In the genomic region with DNA sequence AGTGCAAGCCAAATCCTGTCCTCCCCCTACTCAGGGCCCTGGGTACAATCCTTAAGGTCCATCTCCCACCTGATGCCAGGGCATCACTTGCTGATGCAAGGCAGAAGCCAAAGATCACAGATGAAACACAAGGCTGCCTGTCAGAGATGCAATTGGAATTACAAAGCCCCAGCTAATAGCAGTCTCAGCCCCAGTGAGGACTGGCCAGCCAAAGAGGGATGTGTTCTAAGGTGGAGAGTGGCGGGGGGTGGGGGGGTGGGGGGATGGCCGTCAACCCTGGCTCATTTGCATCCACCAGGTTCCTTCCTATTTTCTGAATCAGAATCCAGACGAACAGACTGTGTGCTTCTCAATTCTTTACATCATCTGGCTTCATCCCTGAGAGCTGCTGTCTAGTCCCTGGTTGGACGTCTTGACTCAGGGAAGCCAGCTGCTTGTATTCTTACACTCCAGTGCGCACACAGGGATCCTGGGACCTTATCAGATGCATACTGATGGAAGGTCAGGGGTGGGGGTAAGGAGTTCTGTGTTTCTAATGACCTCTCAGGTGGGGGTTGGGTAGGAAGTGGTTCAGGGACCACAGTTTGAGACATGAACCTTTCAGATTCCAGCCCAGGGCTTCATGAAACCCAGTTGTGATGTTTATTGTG, we compare ENCODE assay signal across 21 mouse cellular contexts. TPM values are rescaled to one million over a fixed set of nuclear protein-coding genes. Genes with fewer than 3 reads are reported as not detected.
"Had no signal": no experiment of that assay in that cellular context is flagged by ENCODE, and none has a peak within 500 bp of the region (broad histone marks: within the 10 kb centered on the region; RNA-seq: fewer than 3 reads in every experiment).

No protein-coding gene starts in this region.

- DNase-seq: liver, postnatal 0 days; lung, adult 2 months; lung, postnatal 14 days; lung, postnatal 36 days; midbrain, embryonic 14.5 days; right cerebral cortex, postnatal 14 days; thymus, adult 18-20 months; thymus, postnatal 14 days; thymus, postnatal 36 days had no signal

- ATAC-seq: liver, postnatal 0 days; lung, postnatal 0 days; midbrain, embryonic 16.5 days had no signal

- H3K27ac ChIP-seq: lung, embryonic 15.5 days; macrophage; midbrain, embryonic 10.5 days; midbrain, embryonic 12.5 days; neural tube, embryonic 13.5 days; neural tube, embryonic 15.5 days had no signal

- H3K9me3 ChIP-seq: lung, embryonic 15.5 days; midbrain, embryonic 10.5 days; midbrain, embryonic 12.5 days; neural tube, embryonic 13.5 days; neural tube, embryonic 15.5 days had no signal

- H3K4me2 ChIP-seq: lung, embryonic 15.5 days; midbrain, embryonic 12.5 days; neural tube, embryonic 13.5 days; neural tube, embryonic 15.5 days had no signal

- H3K4me3 ChIP-seq: lung, embryonic 15.5 days; midbrain, embryonic 10.5 days; midbrain, embryonic 12.5 days; myocyte; neural tube, embryonic 13.5 days; neural tube, embryonic 15.5 days had no signal

- H3K27me3 ChIP-seq: lung, embryonic 15.5 days; midbrain, embryonic 12.5 days; neural tube, embryonic 15.5 days had no signal

- H3K36me3 ChIP-seq: lung, embryonic 15.5 days; midbrain, embryonic 10.5 days; midbrain, embryonic 12.5 days; neural tube, embryonic 13.5 days; neural tube, embryonic 15.5 days had no signal

- H3K9ac ChIP-seq: liver, postnatal 0 days; lung, embryonic 15.5 days; midbrain, embryonic 12.5 days; neural tube, embryonic 13.5 days; neural tube, embryonic 15.5 days had no signal

RNA-seq across cellular contexts. Expression of gene Gpa33, which starts 5.2 kb away (rescaled TPM):
- total RNA-seq: megakaryocyte, adult 5-6 weeks; megakaryocyte-erythroid progenitor cell, adult 5-6 weeks had no signal
- polyA plus RNA-seq: liver, postnatal 0 days; lung, embryonic 15.5 days; macrophage; midbrain, embryonic 14.5 days; neural tube, embryonic 13.5 days; neural tube, embryonic 15.5 days; spleen, adult 2 months had no signal

RNA-seq across cellular contexts. Expression of gene Dusp27, which starts 7.5 kb away (rescaled TPM):
- total RNA-seq: megakaryocyte, adult 5-6 weeks; megakaryocyte-erythroid progenitor cell, adult 5-6 weeks had no signal
